Mouse (Mus musculus) lung, adult 2 months (tissue): Measurements from ENCODE around the gene Herpud2. TPM values are rescaled to one million over a fixed set of nuclear protein-coding genes. Genes with fewer than 3 reads are reported as not detected.

Source experiments
- DNase-seq: peaks from one replicate; pipeline ENCODE4 v3.0.0; 2022
- H3K4me1 ChIP-seq: fragments of 200-500 bp; 2 replicates; pipeline ENCODE4 v1.6.1; 2011; ENCODE audit warnings: low read length; ENCODE audit not compliant: control insufficient read depth, insufficient read depth
- H3K4me3 ChIP-seq: fragments of 200-500 bp; replicated peaks from 2 replicates; pipeline ENCODE3; 2011; ENCODE audit warnings: low read depth, mild to moderate bottlenecking, control low read depth, low read length; ENCODE audit errors: extremely low read depth
- CTCF ChIP-seq: fragments of 200-500 bp; IDR thresholded peaks from 2 replicates; pipeline ENCODE4 v1.5.1; 2011; ENCODE audit warnings: mild to moderate bottlenecking, low read length, control low read depth; ENCODE audit not compliant: insufficient read depth
- POLR2A ChIP-seq: fragments of 200-500 bp; IDR thresholded peaks from 2 replicates; pipeline ENCODE4 v1.6.1; 2011; ENCODE audit warnings: low read depth, mild to moderate bottlenecking, control low read depth, low read length, borderline replicate concordance; ENCODE audit errors: extremely low read depth
- WGBS: fragments of 180-500 bp; shearing (Covaris S2); methylation state at CpG from one replicate; pipeline ENCODE4 v1.1.7; 2018; 5-methylcytosine and 5-hydroxymethylcytosine counted together
- polyA plus RNA-seq: library from polyadenylated mRNA; depleted of rRNA; stranded (reverse); fragments of >200 nt; gene quantifications from 2 replicates; pipeline ENCODE4 v1.2.3, GENCODE M21; 2012; rRNA removed

Gene Herpud2
- 41.7 and 56.8 TPM in 2 replicates for polyA plus RNA-seq

GRCm38 (mm10) chr9:25151611-25152241, at the start of gene Herpud2:
Herpud2 (minus strand) TSS chr9:25151820.
- peaks cover 19% of the 10 kb centered on the region for H3K4me1 ChIP-seq
- TF ChIP-seq POLR2A (peak; percentile 67), CTCF (no peak)
- peak within 1 kb of the TSS; percentile 94 for H3K4me3 ChIP-seq
- DNase-seq = peak; percentile 91
- under 1% methylated on average over 49 of the region's 51 CpGs for WGBS

GRCm38 (mm10) chr9:25200987-25201386, 49.4 kb upstream of the Herpud2 start:
- 76% methylated on average over 3 of the region's 3 CpGs for WGBS
- H3K4me1 ChIP-seq = no peaks in the 10 kb centered on the region

GRCm38 (mm10) chr9:25200148-25200547, 48.5 kb upstream of the Herpud2 start:
- no peak for DNase-seq
- 53% methylated on average over 3 of the region's 3 CpGs for WGBS
- H3K4me3 ChIP-seq = no peak overlapping the region
- no peak for TF ChIP-seq CTCF
- no peak for TF ChIP-seq POLR2A
- no peaks in the 10 kb centered on the region for H3K4me1 ChIP-seq

More at GRCm38 (mm10) chr9:25200987-25201386, 49.4 kb upstream of the Herpud2 start:
- H3K4me3 ChIP-seq = no peak overlapping the region
- TF ChIP-seq POLR2A = no peak
- TF ChIP-seq CTCF = no peak
- DNase-seq = no peak

GRCm38 (mm10) chr9:25196746-25197145, 45.1 kb upstream of the Herpud2 start:
- H3K4me1 ChIP-seq = no peaks in the 10 kb centered on the region
- WGBS = 68% methylated on average over 5 of the region's 5 CpGs
- no peak for DNase-seq
- no peak overlapping the region for H3K4me3 ChIP-seq
- TF ChIP-seq POLR2A (no peak), CTCF (no peak)

GRCm38 (mm10) chr9:25191612-25192011, 40.0 kb upstream of the Herpud2 start:
- DNase-seq = no peak

GRCm38 (mm10) chr9:25186501-25186900, 34.9 kb upstream of the Herpud2 start:
- H3K4me1 ChIP-seq = no peaks in the 10 kb centered on the region
- TF ChIP-seq CTCF (no peak), POLR2A (no peak)
- WGBS = 66% methylated on average over 4 of the region's 4 CpGs
- no peak for DNase-seq
- no peak overlapping the region for H3K4me3 ChIP-seq

More at GRCm38 (mm10) chr9:25191612-25192011, 40.0 kb upstream of the Herpud2 start:
- no peak overlapping the region for H3K4me3 ChIP-seq
- 52% methylated on average over 2 of the region's 2 CpGs for WGBS
- no peaks in the 10 kb centered on the region for H3K4me1 ChIP-seq
- TF ChIP-seq POLR2A (no peak), CTCF (no peak)

GRCm38 (mm10) chr9:25185854-25186253, 34.2 kb upstream of the Herpud2 start:
- 69% methylated on average over 7 of the region's 7 CpGs for WGBS
- TF ChIP-seq CTCF (no peak), POLR2A (no peak)
- no peaks in the 10 kb centered on the region for H3K4me1 ChIP-seq
- DNase-seq = no peak
- H3K4me3 ChIP-seq = no peak overlapping the region

GRCm38 (mm10) chr9:25184606-25185005, 33.0 kb upstream of the Herpud2 start:
- WGBS = 78% methylated on average over 2 of the region's 2 CpGs
- no peak overlapping the region for H3K4me3 ChIP-seq
- no peak for TF ChIP-seq CTCF
- no peak for TF ChIP-seq POLR2A
- H3K4me1 ChIP-seq = no peaks in the 10 kb centered on the region
- no peak for DNase-seq

- H3K4me1 ChIP-seq = peaks cover 26% of the 10 kb centered on the region
- WGBS = 79% methylated on average over 3 of the region's 3 CpGs
- H3K4me3 ChIP-seq = no peak overlapping the region
- no peak for DNase-seq
- TF ChIP-seq POLR2A (no peak), CTCF (no peak)
Measured at GRCm38 (mm10) chr9:25178066-25178465, 26.4 kb upstream of the Herpud2 start.

GRCm38 (mm10) chr9:25177201-25177600, 25.6 kb upstream of the Herpud2 start:
- Histone ChIP-seq H3K4me3 (no peak overlapping the region), H3K4me1 (peaks cover 27% of the 10 kb centered on the region)
- TF ChIP-seq CTCF (no peak), POLR2A (no peak)
- 71% methylated on average over 5 of the region's 5 CpGs for WGBS
- no peak for DNase-seq
